Mouse (Mus musculus) gastrocnemius, postnatal 36 days (tissue): ENCODE results near the gene Armc9. TPM values are rescaled to one million over a fixed set of nuclear protein-coding genes. Genes with fewer than 3 reads are reported as not detected.

ENCODE experiments used
- DNase-seq, 2 experiments: peaks; one replicate each; pipeline ENCODE4 v3.0.0; 2022
- intact Hi-C: fragments of 180-260 bp; cut with DNase I; formaldehyde crosslinking; loops from one replicate; pipeline ENCODE4 v1.15.1; 2025
- total RNA-seq, 2 experiments: library from RNA; stranded (reverse); gene quantifications; 2 replicates each; pipeline ENCODE4 v1.2.3; 2021

Gene Armc9
- total RNA-seq, 2 experiments from 2014 or later, result 1.7 to 1.9 TPM

DNA sequence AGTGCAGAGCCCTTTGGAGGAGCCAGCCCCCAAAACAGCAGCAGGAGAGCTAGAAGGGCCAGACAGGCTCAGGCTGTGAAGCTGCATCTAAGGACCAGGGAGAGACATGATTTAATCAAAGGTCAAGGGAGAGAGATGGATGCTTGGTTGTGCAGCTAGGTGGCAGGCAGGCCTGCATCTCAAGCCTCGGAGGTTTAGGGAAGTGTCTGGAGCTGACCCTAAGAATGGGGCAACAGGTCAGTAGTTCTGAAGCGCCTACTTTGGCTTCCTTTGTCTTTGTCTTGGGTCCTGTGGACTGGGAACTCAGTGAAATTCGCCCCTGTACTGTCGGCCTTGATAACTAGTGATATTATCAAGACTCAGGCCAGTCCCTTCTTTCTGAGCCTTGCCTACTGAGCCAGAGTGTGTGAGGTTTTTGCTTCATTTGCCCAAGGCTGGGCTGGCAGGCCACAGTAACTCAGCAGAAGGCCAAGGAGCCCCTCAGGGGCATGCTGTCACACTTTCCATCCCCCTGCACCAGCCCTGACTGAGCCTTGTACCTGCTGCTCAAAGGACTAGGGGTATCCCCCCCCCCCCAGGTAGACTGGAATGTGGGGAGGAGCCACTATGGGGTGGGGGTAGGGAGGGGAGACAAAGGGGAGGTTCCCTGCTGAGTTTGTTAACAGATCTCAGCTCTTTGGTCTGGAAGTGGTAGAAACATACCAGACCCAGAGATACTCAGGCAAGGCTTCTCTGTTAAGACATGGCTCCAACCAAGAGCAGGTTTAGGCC lies 153.5 kb downstream of the Armc9 start:
- intact Hi-C loops, result no loop called here
- DNase-seq, result no peak

DNA sequence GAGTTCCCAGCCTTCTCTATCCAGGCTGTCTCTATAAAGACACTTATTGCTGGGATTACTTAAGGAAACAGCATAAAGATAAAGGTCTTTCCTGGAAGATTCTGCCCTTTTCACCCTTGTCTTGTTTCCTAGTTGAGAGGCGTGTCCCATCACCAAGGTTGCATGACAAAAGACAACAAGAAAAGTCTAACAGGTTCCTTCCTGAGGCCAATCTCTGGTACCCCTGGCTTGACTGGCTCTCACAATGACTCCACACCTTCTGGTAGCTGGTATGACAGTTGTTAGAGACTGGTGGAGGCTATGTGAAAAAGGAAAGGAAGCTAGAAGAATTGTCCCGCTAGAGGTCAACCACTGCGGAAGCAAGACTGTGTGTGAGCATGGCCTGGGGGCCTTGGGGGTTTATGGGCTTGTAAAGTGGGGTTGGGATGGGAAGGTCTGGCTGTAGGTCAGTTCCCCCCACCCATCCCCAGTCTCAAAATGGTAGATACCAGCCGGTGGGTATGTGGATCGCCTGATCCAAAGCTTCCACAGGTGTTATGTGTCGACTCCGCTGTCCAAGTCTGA lies 154.8 kb downstream of the Armc9 start:
- intact Hi-C loops, result no loop called here
- no peak for DNase-seq

DNA sequence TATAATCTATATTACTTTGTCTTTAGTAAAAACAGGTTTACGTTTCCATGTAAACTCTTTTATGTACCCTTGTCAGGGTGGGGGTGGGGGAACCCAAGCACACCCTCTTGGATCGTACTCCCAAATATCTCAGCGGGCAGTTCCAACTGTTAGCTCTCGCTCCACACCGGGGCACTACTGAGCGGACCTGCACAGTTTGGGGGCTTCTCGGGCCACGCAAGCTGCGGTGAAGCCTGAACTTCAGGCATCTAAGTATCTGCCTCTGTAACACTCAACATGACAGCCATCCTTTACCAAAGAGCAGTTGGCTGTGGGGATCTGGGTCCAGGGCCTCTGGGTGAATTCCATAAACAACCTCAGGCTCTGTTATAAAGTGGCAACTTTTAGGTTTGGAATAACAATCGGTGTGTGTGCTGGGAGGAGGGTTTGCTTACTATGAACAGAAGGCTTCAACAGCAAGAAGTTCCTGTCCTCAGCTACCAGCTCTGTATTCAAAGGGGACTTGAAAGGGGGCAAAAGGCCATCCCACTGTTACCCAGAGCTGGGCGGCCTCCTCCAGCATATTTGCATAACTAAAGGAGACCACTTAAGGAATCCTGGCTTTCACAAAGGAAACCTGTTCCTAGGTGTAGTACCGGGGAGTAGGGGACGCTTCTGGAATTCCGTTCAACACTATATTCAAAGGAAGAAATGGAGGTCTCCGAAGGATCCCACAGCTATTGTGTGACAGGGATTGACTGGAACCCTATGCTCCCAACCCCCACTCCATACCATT lies 156.1 kb downstream of the Armc9 start:
- intact Hi-C loops, result no loop called here
- no peak for DNase-seq

DNA sequence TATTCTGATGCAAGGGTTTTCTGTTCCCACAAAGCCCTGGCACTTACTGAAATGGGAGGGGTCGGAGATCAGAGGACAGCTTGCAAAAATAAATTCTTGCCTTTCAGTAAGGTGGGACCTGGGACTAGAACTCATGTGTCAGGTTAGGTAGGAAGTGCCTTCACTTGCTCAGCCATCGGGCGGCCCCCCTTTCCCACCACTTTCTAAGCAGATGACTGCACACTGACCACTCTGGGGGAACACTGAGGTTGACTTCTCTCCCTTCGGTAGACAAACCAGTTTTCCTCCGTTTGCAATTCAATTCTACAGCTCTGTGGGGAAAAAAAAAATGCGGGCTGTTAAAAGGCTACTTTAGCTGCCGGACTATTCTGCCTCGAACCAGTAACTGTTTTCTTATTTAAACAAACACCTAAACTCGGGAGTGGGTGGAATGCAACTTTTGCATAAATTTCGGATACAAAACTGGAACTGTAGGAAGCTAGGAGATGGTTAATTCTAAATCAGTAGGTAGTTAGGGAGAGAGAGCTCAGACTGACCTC lies 157.0 kb downstream of the Armc9 start:
- intact Hi-C loops, result no loop called here
- no peak for DNase-seq

DNA sequence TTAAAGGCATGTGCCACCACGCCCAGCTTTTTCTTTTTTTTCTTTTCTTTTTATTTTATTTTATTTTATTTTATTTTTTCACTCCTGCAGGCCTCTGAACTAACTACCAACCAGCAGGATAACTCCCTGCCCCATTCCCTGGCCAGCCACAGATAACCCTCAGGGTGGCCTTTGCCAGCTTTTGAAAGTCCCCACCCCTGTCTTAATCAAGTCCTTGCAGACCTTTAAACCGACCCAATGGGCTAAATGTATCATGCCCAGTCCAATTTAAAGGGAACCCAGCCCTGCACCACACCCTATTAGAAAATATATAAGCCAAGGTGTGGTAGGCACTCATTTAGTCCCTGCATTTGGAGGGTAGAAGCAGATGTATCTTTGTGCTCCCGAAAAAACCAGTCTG lies 157.7 kb downstream of the Armc9 start:
- intact Hi-C loops, result no loop called here

DNA sequence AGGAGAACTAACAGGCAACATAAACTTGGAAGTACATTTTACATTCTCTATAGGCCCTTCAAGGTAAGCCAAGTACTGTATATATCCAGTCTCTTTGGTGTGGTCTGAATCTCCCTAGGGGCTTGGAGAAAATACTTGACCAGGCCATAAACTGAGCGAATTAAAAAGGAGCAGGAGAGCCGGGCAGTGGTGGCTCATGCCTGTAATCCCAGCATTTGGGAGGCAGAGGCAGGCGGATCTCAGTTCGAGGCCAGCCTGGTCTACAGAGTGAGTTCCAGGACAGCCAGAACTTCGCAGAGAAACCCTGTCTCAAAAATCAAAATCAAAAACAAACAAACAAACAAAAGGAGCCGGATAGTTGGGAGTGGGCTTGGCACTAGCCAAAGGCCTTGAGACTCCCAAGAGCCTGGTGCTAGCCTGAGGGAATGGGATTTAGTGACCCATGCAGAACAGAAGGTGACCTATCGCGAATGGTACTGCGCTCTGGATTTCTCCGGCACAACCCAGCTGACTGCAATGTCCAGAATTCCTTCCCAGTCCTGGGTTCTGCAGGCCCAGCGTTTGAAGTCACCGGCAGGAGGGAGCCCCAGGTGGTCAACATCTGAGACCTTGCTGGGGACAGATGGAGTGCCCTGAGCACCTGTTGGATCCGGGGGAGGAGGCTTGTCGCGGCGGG lies 158.7 kb downstream of the Armc9 start:
- intact Hi-C loops, result no loop called here
- no peak for DNase-seq

More for the DNA sequence above, 157.7 kb downstream of the Armc9 start:
- no peak for DNase-seq

- no peak for DNase-seq
- intact Hi-C loops, result no loop called here
These were observed 159.2 kb downstream of the Armc9 start for GRCm38 (mm10) chr1:86313772-86314125.

- intact Hi-C loops, result no loop called here
- DNase-seq, result no peak
These were observed 166.3 kb downstream of the Armc9 start for GRCm38 (mm10) chr1:86320822-86321413.

Other genes starting within 250 kb of the Armc9 start
- gene 4933407L21Rik, start 226.3 kb upstream of the Armc9 start, total RNA-seq, result not detected
- not detected for gene Gpr55, start 193.8 kb upstream of the Armc9 start, total RNA-seq
- not detected for gene Spata3, start 138.0 kb upstream of the Armc9 start, total RNA-seq
- gene 2810459M11Rik, start 108.9 kb upstream of the Armc9 start, total RNA-seq, result not detected
- 100 to 1,000 TPM; 104 to 108 TPM for gene Psmd1, start 90.4 kb upstream of the Armc9 start, total RNA-seq
- gene Htr2b, start 42.8 kb upstream of the Armc9 start, total RNA-seq, result under 1 TPM in 1 of 2 experiments, not detected in 1; 0.15 TPM
- gene Gm21972, start 21.1 kb upstream of the Armc9 start, total RNA-seq, result 1 to 10 TPM in 1 of 2 experiments, not detected in 1; 1.1 TPM
- gene B3gnt7, start 148.1 kb downstream of the Armc9 start, total RNA-seq, result not detected
- gene Ncl, start 204.6 kb downstream of the Armc9 start, total RNA-seq, result 100 to 1,000 TPM in 1 of 2 experiments, 10 to 100 TPM in 1; 79.3 to 101 TPM